Mouse (Mus musculus) MEL (cell line): ENCODE measurements at regions not wholly inside any gene's neighbourhood (a gene's known extent, or its start where the extent isn't known, plus 50 kb on each side); places are given as distances from the start of the nearest gene placed in this dataset.

Experiments used
- DNase-seq: peaks from one replicate; pipeline ENCODE4 v3.0.0; 2011; ENCODE audit warnings: low read depth, low spot score
- H3K27ac ChIP-seq: 2 replicates; pipeline ENCODE4 v1.5.1; 2012; ENCODE audit warnings: low read depth, mild to moderate bottlenecking, control low read depth, low read length, moderate library complexity; ENCODE audit not compliant: control insufficient read depth
- H3K27me3 ChIP-seq, 2 experiments: fragments of 150-350 bp in 1 of 2; sonication (generic) in 1 of 2; 2 replicates each; pipeline ENCODE4 v1.6.1; 2012; ENCODE audit warnings: low read length in 2 of 2, mild to moderate bottlenecking in 2 of 2, improper control_type of control experiment in 1 of 2, moderate library complexity in 1 of 2; ENCODE audit not compliant: insufficient read depth in 2 of 2, control insufficient read depth in 1 of 2
- H3K36me3 ChIP-seq, 2 experiments: 2 replicates each; pipeline ENCODE4 v1.6.1; 2012 to 2014; ENCODE audit warnings: low read length in 2 of 2, improper control_type of control experiment in 1 of 2, inconsistent platforms in 1 of 2, mild to moderate bottlenecking in 1 of 2; ENCODE audit not compliant: insufficient read depth in 2 of 2, control insufficient read depth in 1 of 2
- H3K4me1 ChIP-seq, 2 experiments: fragments of 150-350 bp in 1 of 2; sonication (generic) in 1 of 2; 2 replicates each; pipeline ENCODE4 v1.6.1; 2012; ENCODE audit warnings: low read length in 2 of 2, improper control_type of control experiment in 1 of 2, mild to moderate bottlenecking in 1 of 2; ENCODE audit not compliant: insufficient read depth in 2 of 2, control insufficient read depth in 1 of 2
- H3K4me3 ChIP-seq, 2 experiments: fragments of 150-350 bp in 1 of 2; sonication (generic) in 1 of 2; 2 replicates each; pipeline ENCODE4 v1.5.1; 2012; ENCODE audit warnings: low read depth in 2 of 2, low read length in 2 of 2, mild to moderate bottlenecking in 2 of 2, moderate library complexity in 2 of 2, control low read depth in 1 of 2, improper control_type of control experiment in 1 of 2; ENCODE audit not compliant: control insufficient read depth in 1 of 2, insufficient read depth in 1 of 2
- H3K79me2 ChIP-seq: 2 replicates; pipeline ENCODE4 v1.6.1; 2012; ENCODE audit warnings: mild to moderate bottlenecking, low read length, moderate library complexity; ENCODE audit not compliant: control insufficient read depth, poor library complexity, insufficient read depth
- H3K9ac ChIP-seq: 2 replicates; pipeline ENCODE4 v1.6.1; 2012; ENCODE audit warnings: low read depth, mild to moderate bottlenecking, control low read depth, low read length, moderate library complexity; ENCODE audit not compliant: control insufficient read depth, poor library complexity, severe bottlenecking
- H3K9me3 ChIP-seq: fragments of 150-350 bp; sonication (generic); replicated peaks from 2 replicates; pipeline ENCODE4 v1.6.1; 2012; ENCODE audit warnings: mild to moderate bottlenecking, low read length, improper control_type of control experiment, moderate library complexity; ENCODE audit not compliant: insufficient read depth
- BHLHE40 ChIP-seq: IDR thresholded peaks from 2 replicates; pipeline ENCODE4 v1.6.1; 2012; ENCODE audit warnings: low read depth, mild to moderate bottlenecking, inconsistent platforms, low read length, improper control_type of control experiment, borderline replicate concordance
- CHD1 ChIP-seq: IDR thresholded peaks from 2 replicates; pipeline ENCODE4 v1.6.1; 2012; ENCODE audit warnings: low read depth, mild to moderate bottlenecking, inconsistent platforms, low read length, improper control_type of control experiment
- CHD2 ChIP-seq: IDR thresholded peaks from 2 replicates; pipeline ENCODE4 v1.6.1; 2011; ENCODE audit warnings: low read length, improper control_type of control experiment
- ELF1 ChIP-seq: IDR thresholded peaks from 2 replicates; pipeline ENCODE4 v1.6.1; 2014; ENCODE audit warnings: low read depth, mild to moderate bottlenecking, inconsistent platforms, low read length, improper control_type of control experiment, moderate library complexity
- EP300 ChIP-seq, 2 experiments: IDR thresholded peaks; 2 replicates each; pipeline ENCODE4 v1.6.1; 2011; ENCODE audit warnings: improper control_type of control experiment in 2 of 2, low read length in 2 of 2, low read depth in 1 of 2, mild to moderate bottlenecking in 1 of 2
- ETS1 ChIP-seq: IDR thresholded peaks from 2 replicates; pipeline ENCODE4 v1.6.1; 2012; ENCODE audit warnings: low read depth, mild to moderate bottlenecking, inconsistent platforms, low read length, improper control_type of control experiment, moderate library complexity
- GATA1 ChIP-seq: IDR thresholded peaks from 2 replicates; pipeline ENCODE4 v1.6.1; 2011; ENCODE audit warnings: low read depth, low read length, improper control_type of control experiment
- JUND ChIP-seq: IDR thresholded peaks from 2 replicates; pipeline ENCODE4 v1.6.1; 2011; ENCODE audit warnings: low read depth, mild to moderate bottlenecking, improper control_type of control experiment, low read length
- MAX ChIP-seq: IDR thresholded peaks from 2 replicates; pipeline ENCODE4 v1.6.1; 2011; ENCODE audit warnings: low read length, improper control_type of control experiment
- MAZ ChIP-seq: IDR thresholded peaks from 2 replicates; pipeline ENCODE4 v1.6.1; 2012; ENCODE audit warnings: low read depth, mild to moderate bottlenecking, inconsistent platforms, low read length, improper control_type of control experiment
- MXI1 ChIP-seq: IDR thresholded peaks from 2 replicates; pipeline ENCODE4 v1.6.1; 2011; ENCODE audit warnings: mild to moderate bottlenecking, low read depth, low read length, improper control_type of control experiment
- MYB ChIP-seq: IDR thresholded peaks from 2 replicates; pipeline ENCODE4 v1.6.1; 2011; ENCODE audit warnings: mild to moderate bottlenecking, low read depth, low read length, improper control_type of control experiment
- NELFE ChIP-seq: IDR thresholded peaks from 2 replicates; pipeline ENCODE4 v1.6.1; 2011; ENCODE audit warnings: low read depth, low read length, improper control_type of control experiment
- POLR2AphosphoS2 ChIP-seq: IDR thresholded peaks from 2 replicates; pipeline ENCODE4 v1.6.1; 2011; ENCODE audit warnings: low read length, improper control_type of control experiment
- RCOR1 ChIP-seq: IDR thresholded peaks from 2 replicates; pipeline ENCODE4 v1.6.1; 2012; ENCODE audit warnings: low read depth, mild to moderate bottlenecking, inconsistent platforms, low read length, improper control_type of control experiment
- SMC3 ChIP-seq: IDR thresholded peaks from 2 replicates; pipeline ENCODE4 v1.6.1; 2011; ENCODE audit warnings: low read depth, low read length, improper control_type of control experiment
- TBP ChIP-seq: IDR thresholded peaks from 2 replicates; pipeline ENCODE4 v1.8.0; 2011; ENCODE audit warnings: low read depth, low read length, improper control_type of control experiment
- TCF12 ChIP-seq: IDR thresholded peaks from 2 replicates; pipeline ENCODE4 v1.6.1; 2014; ENCODE audit warnings: low read depth, mild to moderate bottlenecking, inconsistent platforms, low read length, improper control_type of control experiment, moderate library complexity
- USF2 ChIP-seq, 2 experiments: IDR thresholded peaks; 2 replicates each; pipeline ENCODE4 v1.6.1; 2011 to 2012; ENCODE audit warnings: improper control_type of control experiment in 2 of 2, low read length in 2 of 2, borderline replicate concordance in 1 of 2, inconsistent platforms in 1 of 2, low read depth in 1 of 2, mild to moderate bottlenecking in 1 of 2; ENCODE audit not compliant: insufficient read depth in 1 of 2
- ZC3H11A ChIP-seq: IDR thresholded peaks from 2 replicates; pipeline ENCODE4 v1.6.1; 2012; ENCODE audit warnings: low read depth, mild to moderate bottlenecking, inconsistent platforms, low read length, improper control_type of control experiment
- ZKSCAN1 ChIP-seq: IDR thresholded peaks from 2 replicates; pipeline ENCODE4 v1.6.1; 2012; ENCODE audit warnings: low read depth, mild to moderate bottlenecking, inconsistent platforms, low read length, improper control_type of control experiment, moderate library complexity

DNA sequence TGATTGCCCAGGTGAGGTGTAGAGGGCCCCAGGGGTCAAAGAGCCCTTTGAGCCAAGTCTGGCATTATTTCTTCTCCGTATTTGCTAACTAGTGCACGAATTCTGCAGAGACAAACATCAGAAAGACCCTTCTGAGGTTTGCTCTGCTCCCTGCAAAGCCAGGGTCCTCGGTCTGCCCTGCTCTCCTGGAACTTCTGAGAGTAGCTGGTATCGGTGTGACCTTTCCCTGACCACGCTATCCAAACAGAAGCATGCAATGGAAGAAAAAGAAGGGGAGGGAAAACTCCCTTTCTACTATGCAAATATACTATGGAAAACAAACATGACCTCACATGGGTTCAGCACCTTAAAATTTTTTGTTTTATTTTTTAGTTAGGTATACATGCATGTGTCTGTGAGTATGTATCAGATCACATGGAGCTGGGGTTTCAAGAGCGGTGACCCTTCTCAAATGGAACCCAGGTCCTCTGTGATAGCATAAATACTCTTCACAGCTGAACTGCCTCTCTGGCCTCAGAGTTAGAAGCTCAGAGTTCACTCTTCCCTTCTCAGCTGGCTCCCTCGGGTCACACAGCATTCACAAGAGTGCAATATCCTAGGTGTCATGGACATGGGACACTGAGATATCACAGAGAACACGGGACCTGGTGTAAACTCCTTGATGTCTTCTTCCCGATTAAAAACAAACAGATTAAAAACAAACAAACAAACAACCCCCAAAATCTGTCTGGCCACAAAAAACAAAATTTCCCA is 144.7 kb downstream of the Bcl2l11 start:
- TF ChIP-seq CHD1, result no peak
- no peak for TF ChIP-seq SMC3
- no peak for TF ChIP-seq MAX
- no peak for TF ChIP-seq ETS1
- H3K79me2 ChIP-seq, result no peaks in the 10 kb centered on the region
- H3K36me3 ChIP-seq, result no peaks in the 10 kb centered on the region
- peaks cover 0 to 2% of the 10 kb centered on the region in 2 experiments; a peak in 2 of 4 replicates for H3K27me3 ChIP-seq
- no peak overlapping the region for H3K27ac ChIP-seq
- no peaks in the 10 kb centered on the region for H3K9me3 ChIP-seq
- no peak for DNase-seq
- no peaks in the 10 kb centered on the region for H3K4me1 ChIP-seq
- H3K4me3 ChIP-seq, result no peak overlapping the region
- H3K9ac ChIP-seq, result no peak overlapping the region

DNA sequence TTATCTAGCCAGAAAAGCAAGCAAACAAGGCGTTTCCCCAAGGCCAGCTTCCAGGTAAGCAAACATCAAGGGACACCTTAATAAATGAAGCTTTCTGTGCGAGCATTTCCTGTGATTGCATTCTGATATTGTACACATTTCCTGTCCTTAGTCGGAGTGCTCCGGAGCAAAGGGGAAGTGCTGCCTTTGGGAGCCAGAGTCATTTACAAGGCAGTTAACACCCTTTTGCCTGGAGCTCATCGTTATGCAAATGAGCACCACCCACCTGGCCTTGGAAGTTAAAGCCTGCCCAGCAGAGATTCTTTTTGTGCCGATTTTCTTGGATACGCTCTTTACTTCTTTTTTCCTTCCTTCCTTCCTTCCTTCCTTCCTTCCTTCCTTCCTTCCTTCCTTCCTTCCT is 147.0 kb downstream of the Bcl2l11 start:
- Histone ChIP-seq H3K79me2 (no peaks in the 10 kb centered on the region), H3K4me3 (no peak overlapping the region), H3K9ac (no peak overlapping the region), H3K9me3 (no peaks in the 10 kb centered on the region), H3K36me3 (no peaks in the 10 kb centered on the region), H3K4me1 (no peaks in the 10 kb centered on the region), H3K27me3 (peaks cover 0 to 2% of the 10 kb centered on the region in 2 experiments; a peak in 2 of 4 replicates), H3K27ac (no peak overlapping the region)
- peak; percentile 18 for DNase-seq
- no peak for TF ChIP-seq ZKSCAN1

DNA sequence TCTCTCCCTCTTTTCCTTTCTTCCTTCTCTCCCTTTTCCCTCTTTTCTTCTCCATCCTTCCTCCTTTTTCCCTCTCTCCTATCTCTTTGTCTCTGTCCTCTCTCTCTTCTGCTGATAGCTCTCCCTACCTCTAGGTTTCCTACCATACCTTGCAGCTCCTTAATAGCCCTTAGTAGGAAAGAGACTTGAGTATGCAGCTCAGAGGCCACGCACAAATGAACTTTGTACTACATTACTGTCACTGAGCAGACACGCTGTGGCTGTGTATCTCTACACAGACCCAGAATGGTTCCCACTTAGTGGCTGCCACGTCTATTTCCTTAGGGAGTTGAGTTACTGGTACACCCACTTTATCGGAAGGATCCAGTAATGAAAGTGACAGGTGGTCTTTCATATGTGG is 147.5 kb downstream of the Bcl2l11 start:
- no peak overlapping the region for H3K27ac ChIP-seq
- no peaks in the 10 kb centered on the region for H3K79me2 ChIP-seq
- no peak for DNase-seq
- H3K4me3 ChIP-seq, result no peak overlapping the region
- no peaks in the 10 kb centered on the region for H3K36me3 ChIP-seq
- H3K9me3 ChIP-seq, result no peaks in the 10 kb centered on the region
- H3K27me3 ChIP-seq, result no peaks in the 10 kb centered on the region
- H3K4me1 ChIP-seq, result no peaks in the 10 kb centered on the region
- no peak for TF ChIP-seq POLR2AphosphoS2
- no peak for TF ChIP-seq CHD1
- no peak for TF ChIP-seq MAZ
- TF ChIP-seq CHD2, result no peak
- no peak for TF ChIP-seq ZC3H11A
- TF ChIP-seq EP300 (IDR thresholded peaks at IDR 0.05; ENCODE audit: low read depth in 1 of 2, low read length in 2 of 2), result no peak
- no peak for TF ChIP-seq BHLHE40
- TF ChIP-seq MYB, result no peak
- TF ChIP-seq SMC3, result no peak
- no peak for TF ChIP-seq TBP
- TF ChIP-seq ELF1, result no peak
- TF ChIP-seq MAX, result no peak
- TF ChIP-seq NELFE, result no peak
- no peak for TF ChIP-seq TCF12
- TF ChIP-seq JUND, result no peak
- no peak for TF ChIP-seq RCOR1
- TF ChIP-seq GATA1, result no peak
- TF ChIP-seq USF2 (IDR thresholded peaks at IDR 0.05; ENCODE audit: borderline replicate concordance in 1 of 2, insufficient read depth in 1 of 2, low read depth in 1 of 2, low read length in 2 of 2), result no peak
- TF ChIP-seq MXI1, result no peak
- no peak overlapping the region for H3K9ac ChIP-seq
